Mouse (Mus musculus) midbrain, embryonic 15.5 days (tissue): Measurements from ENCODE around the gene Gosr2. TPM values are rescaled to one million over a fixed set of nuclear protein-coding genes. Genes with fewer than 3 reads are reported as not detected.

Experiments used
- ATAC-seq: fragments of 200-750 bp; cut with Nextera tagmentation; replicated peaks from 2 replicates; pipeline ENCODE4 v1.8.0; 2017; ENCODE audit warnings: moderate TSS enrichment
- H3K27ac ChIP-seq: fragments of 300-500 bp; sonication (generic); 2 replicates; pipeline ENCODE4 v1.5.1; 2015; ENCODE audit warnings: mild to moderate bottlenecking, inconsistent platforms
- H3K27me3 ChIP-seq: fragments of 300-500 bp; sonication (generic); replicated peaks from 2 replicates; pipeline ENCODE4 v1.6.1; 2015; ENCODE audit warnings: inconsistent platforms
- H3K36me3 ChIP-seq: fragments of 300-500 bp; sonication (generic); replicated peaks from 2 replicates; pipeline ENCODE4 v1.6.1; 2015; ENCODE audit warnings: inconsistent platforms
- H3K4me1 ChIP-seq: fragments of 300-500 bp; sonication (generic); 2 replicates; pipeline ENCODE4 v1.6.1; 2015; ENCODE audit warnings: inconsistent platforms
- H3K4me2 ChIP-seq: fragments of 300-500 bp; sonication (generic); 2 replicates; pipeline ENCODE4 v1.6.1; 2015; ENCODE audit warnings: inconsistent platforms, mild to moderate bottlenecking, moderate library complexity
- H3K4me3 ChIP-seq: fragments of 300-500 bp; sonication (generic); 2 replicates; pipeline ENCODE4 v1.5.1; 2015; ENCODE audit warnings: mild to moderate bottlenecking, inconsistent platforms
- H3K9ac ChIP-seq: fragments of 300-500 bp; sonication (generic); 2 replicates; pipeline ENCODE4 v1.6.1; 2015; ENCODE audit warnings: mild to moderate bottlenecking, inconsistent platforms
- H3K9me3 ChIP-seq: fragments of 300-500 bp; sonication (generic); 2 replicates; pipeline ENCODE4 v1.6.1; 2016; ENCODE audit warnings: inconsistent platforms
- WGBS: fragments of 180-500 bp; shearing (Covaris S2); methylation state at CpG from one replicate; pipeline ENCODE4 v1.1.7; 2015; ENCODE audit warnings: mixed read lengths; 5-methylcytosine and 5-hydroxymethylcytosine counted together
- polyA plus RNA-seq: library from polyadenylated mRNA; unstranded; fragments of >200 nt; fragmentation: Nextera tagmentation; extraction: Ambion mirVana; gene quantifications from 2 replicates; pipeline ENCODE4 v1.2.1, GENCODE M21; 2015

Gosr2 gene
- 90.3 and 92.5 TPM in 2 replicates for polyA plus RNA-seq

GRCm38 (mm10) chr11:103697565-103698176 lies at the start of gene Gosr2:
Gene Gosr2, minus strand, starts transcription at chr11:103697898.
- Histone ChIP-seq H3K36me3 (no peaks in the 10 kb centered on the region), H3K4me3 (peak within 1 kb of the TSS; percentile 88), H3K4me2 (peak within 1 kb of the TSS; percentile 61), H3K27me3 (no peaks in the 10 kb centered on the region), H3K4me1 (peaks cover 26% of the 10 kb centered on the region), H3K9me3 (no peaks in the 10 kb centered on the region), H3K27ac (peak within 1 kb of the TSS; percentile 98), H3K9ac (peak within 1 kb of the TSS; percentile 86)
- under 1% methylated on average over 57 of the region's 57 CpGs for WGBS
- ATAC-seq: peak; percentile 97

GRCm38 (mm10) chr11:103735046-103735781 lies 37.5 kb upstream of the Gosr2 start:
- 81% methylated on average over 19 of the region's 19 CpGs for WGBS
- no peak for ATAC-seq

GRCm38 (mm10) chr11:103734411-103735045 lies 36.8 kb upstream of the Gosr2 start:
- no peak overlapping the region for H3K27ac ChIP-seq
- H3K9ac ChIP-seq: no peak overlapping the region
- H3K4me2 ChIP-seq: no peak overlapping the region
- no peak overlapping the region for H3K4me3 ChIP-seq
- 78% methylated on average over 5 of the region's 5 CpGs for whole genome bisulfite sequencing
- no peaks in the 10 kb centered on the region for H3K27me3 ChIP-seq
- H3K36me3 ChIP-seq: no peaks in the 10 kb centered on the region
- no peaks in the 10 kb centered on the region for H3K9me3 ChIP-seq
- no peak for ATAC-seq
- no peaks in the 10 kb centered on the region for H3K4me1 ChIP-seq

More at GRCm38 (mm10) chr11:103735046-103735781, 37.5 kb upstream of the Gosr2 start:
- no peak overlapping the region for H3K4me3 ChIP-seq
- no peaks in the 10 kb centered on the region for H3K4me1 ChIP-seq
- no peaks in the 10 kb centered on the region for H3K36me3 ChIP-seq
- H3K27me3 ChIP-seq: no peaks in the 10 kb centered on the region
- H3K9ac ChIP-seq: no peak overlapping the region
- no peak overlapping the region for H3K27ac ChIP-seq
- no peaks in the 10 kb centered on the region for H3K9me3 ChIP-seq
- H3K4me2 ChIP-seq: no peak overlapping the region

- no peak for ATAC-seq
- H3K9me3 ChIP-seq: no peaks in the 10 kb centered on the region
- H3K4me3 ChIP-seq: no peak overlapping the region
- H3K27me3 ChIP-seq: no peaks in the 10 kb centered on the region
- 0 out of 2 replicates have a peak, but pooled peaks cover 2% of the 10 kb centered on the region for H3K4me1 ChIP-seq
- 93% methylated on average over 2 of the region's 2 CpGs for WGBS
- no peaks in the 10 kb centered on the region for H3K36me3 ChIP-seq
- no peak overlapping the region for H3K27ac ChIP-seq
- H3K4me2 ChIP-seq: no peak overlapping the region
- H3K9ac ChIP-seq: no peak overlapping the region
Measured at GRCm38 (mm10) chr11:103733961-103734360, 36.3 kb upstream of the Gosr2 start.

- 78% methylated on average over 4 of the region's 4 CpGs for WGBS
- Histone ChIP-seq H3K27ac (no peak overlapping the region), H3K9ac (no peak overlapping the region), H3K36me3 (no peaks in the 10 kb centered on the region), H3K27me3 (no peaks in the 10 kb centered on the region), H3K4me1 (0 out of 2 replicates have a peak, but pooled peaks cover 3% of the 10 kb centered on the region), H3K9me3 (no peaks in the 10 kb centered on the region), H3K4me2 (no peak overlapping the region), H3K4me3 (no peak overlapping the region)
- no peak for ATAC-seq
Measured at GRCm38 (mm10) chr11:103733069-103733468, 35.4 kb upstream of the Gosr2 start.

GRCm38 (mm10) chr11:103732306-103732705 lies 34.6 kb upstream of the Gosr2 start:
- H3K4me3 ChIP-seq: no peak overlapping the region
- ATAC-seq: no peak
- H3K9ac ChIP-seq: no peak overlapping the region
- 0 out of 2 replicates have a peak, but pooled peaks cover 3% of the 10 kb centered on the region for H3K4me1 ChIP-seq
- H3K27ac ChIP-seq: no peak overlapping the region
- WGBS: 86% methylated on average over 7 of the region's 7 CpGs
- H3K4me2 ChIP-seq: no peak overlapping the region
- no peaks in the 10 kb centered on the region for H3K27me3 ChIP-seq
- H3K36me3 ChIP-seq: no peaks in the 10 kb centered on the region
- H3K9me3 ChIP-seq: no peaks in the 10 kb centered on the region

GRCm38 (mm10) chr11:103731594-103731993 lies 33.9 kb upstream of the Gosr2 start:
- no peak for ATAC-seq
- no peak overlapping the region for H3K9ac ChIP-seq
- no peak overlapping the region for H3K27ac ChIP-seq
- 0 out of 2 replicates have a peak, but pooled peaks cover 3% of the 10 kb centered on the region for H3K4me1 ChIP-seq
- no peaks in the 10 kb centered on the region for H3K36me3 ChIP-seq
- no peak overlapping the region for H3K4me3 ChIP-seq
- no peaks in the 10 kb centered on the region for H3K9me3 ChIP-seq
- 82% methylated on average over 9 of the region's 9 CpGs for WGBS
- H3K27me3 ChIP-seq: no peaks in the 10 kb centered on the region
- H3K4me2 ChIP-seq: no peak overlapping the region

- Histone ChIP-seq H3K27me3 (no peaks in the 10 kb centered on the region), H3K4me2 (no peak overlapping the region), H3K36me3 (no peaks in the 10 kb centered on the region), H3K9ac (no peak overlapping the region), H3K27ac (no peak overlapping the region), H3K4me1 (0 out of 2 replicates have a peak, but pooled peaks cover 3% of the 10 kb centered on the region), H3K4me3 (no peak overlapping the region), H3K9me3 (no peaks in the 10 kb centered on the region)
- no peak for ATAC-seq
- WGBS: 73% methylated on average over 9 of the region's 9 CpGs
Measured at GRCm38 (mm10) chr11:103729282-103729985, 31.7 kb upstream of the Gosr2 start.

- H3K27ac ChIP-seq: no peak overlapping the region
- no peaks in the 10 kb centered on the region for H3K9me3 ChIP-seq
- H3K4me3 ChIP-seq: no peak overlapping the region
- no peak overlapping the region for H3K4me2 ChIP-seq
- WGBS: 86% methylated on average over 11 of the region's 11 CpGs
- H3K27me3 ChIP-seq: no peaks in the 10 kb centered on the region
- H3K36me3 ChIP-seq: no peaks in the 10 kb centered on the region
- no peak for ATAC-seq
- H3K4me1 ChIP-seq: peaks cover 15% of the 10 kb centered on the region
- no peak overlapping the region for H3K9ac ChIP-seq
Measured at GRCm38 (mm10) chr11:103724331-103724771, 26.7 kb upstream of the Gosr2 start.

- no peaks in the 10 kb centered on the region for H3K36me3 ChIP-seq
- peak overlapping the region; percentile 47 for H3K4me2 ChIP-seq
- H3K4me3 ChIP-seq: peak overlapping the region; percentile 22; the same call in 1 of the 2 replicates
- 0 out of 2 replicates have a peak overlapping the region, but pooled peaks have one; percentile 6 for H3K9ac ChIP-seq
- WGBS: 15% methylated on average over 9 of the region's 9 CpGs
- H3K27me3 ChIP-seq: no peaks in the 10 kb centered on the region
- peak overlapping the region; percentile 75 for H3K27ac ChIP-seq
- no peaks in the 10 kb centered on the region for H3K9me3 ChIP-seq
- H3K4me1 ChIP-seq: peaks cover 13% of the 10 kb centered on the region
- peak; percentile 84 for ATAC-seq
Measured at GRCm38 (mm10) chr11:103722040-103722481, 24.4 kb upstream of the Gosr2 start.

GRCm38 (mm10) chr11:103721468-103722039 lies 23.9 kb upstream of the Gosr2 start:
- ATAC-seq: peak; percentile 71
- H3K4me2 ChIP-seq: peak overlapping the region; percentile 47
- no peaks in the 10 kb centered on the region for H3K36me3 ChIP-seq
- peak overlapping the region; percentile 22; the same call in 1 of the 2 replicates for H3K4me3 ChIP-seq
- H3K4me1 ChIP-seq: peaks cover 13% of the 10 kb centered on the region
- 0 out of 2 replicates have a peak overlapping the region, but pooled peaks have one; percentile 6 for H3K9ac ChIP-seq
- no peaks in the 10 kb centered on the region for H3K27me3 ChIP-seq
- H3K9me3 ChIP-seq: no peaks in the 10 kb centered on the region
- 16% methylated on average over 15 of the region's 15 CpGs for WGBS
- peak overlapping the region; percentile 75 for H3K27ac ChIP-seq
